Mouse (Mus musculus): Measurements from ENCODE around the gene Rnls.

DNA sequence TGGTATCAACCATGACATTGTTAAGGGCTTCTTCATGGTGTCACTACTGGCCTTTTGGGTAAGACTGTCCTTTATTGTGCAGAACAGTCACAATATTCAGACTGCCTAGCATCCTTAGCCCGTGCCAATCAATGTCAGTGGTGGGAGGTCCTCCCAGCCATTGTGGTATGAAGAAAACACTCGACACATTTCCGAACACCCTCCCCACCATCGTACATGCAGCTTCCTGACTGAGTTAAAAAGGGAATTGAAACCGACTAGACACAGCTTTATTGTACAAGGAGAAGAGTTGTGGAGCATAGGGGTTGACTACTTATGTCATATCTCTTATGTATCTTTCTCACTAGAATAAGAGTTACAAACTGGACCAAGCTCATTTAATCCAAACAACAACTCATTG, 272.1 kb downstream of the Rnls start:
- TF ChIP-seq CTCF (IDR thresholded peaks at IDR 0.05), result no peak
- no peak for TF ChIP-seq POLR2A (IDR thresholded peaks at IDR 0.05; ENCODE audit: insufficient read depth, low read depth, low read length)

Data from heart, adult 2 months (tissue).